Mouse (Mus musculus) G1E (cell line): ENCODE data around the gene Neurl1a. TPM values are rescaled to one million over a fixed set of nuclear protein-coding genes. Genes with fewer than 3 reads are reported as not detected.

ENCODE experiments used
- ATAC-seq: 2 replicates; pipeline ENCODE4 v1.8.0; 2016; ENCODE audit warnings: mild to moderate bottlenecking; ENCODE audit not compliant: insufficient number of reproducible peaks, poor library complexity, low FRiP score, severe bottlenecking; ENCODE audit errors: extremely low read depth
- DNase-seq: peaks from one replicate; pipeline ENCODE4 v3.0.0; 2012; ENCODE audit warnings: low spot score
- H3K27me3 ChIP-seq: 2 replicates; pipeline ENCODE4 v1.6.1; 2012; ENCODE audit warnings: mild to moderate bottlenecking, low read length, inconsistent platforms; ENCODE audit not compliant: insufficient read depth
- H3K36me3 ChIP-seq: replicated peaks from 2 replicates; pipeline ENCODE3; 2012; ENCODE audit warnings: mild to moderate bottlenecking, inconsistent platforms
- H3K4me1 ChIP-seq: 2 replicates; pipeline ENCODE4 v1.6.1; 2012; ENCODE audit warnings: low read depth, low read length, inconsistent platforms, mixed read lengths; ENCODE audit not compliant: insufficient read depth
- H3K4me3 ChIP-seq: 2 replicates; pipeline ENCODE4 v1.5.1; 2012; ENCODE audit warnings: low read depth, mild to moderate bottlenecking, inconsistent platforms, low read length, moderate library complexity, mixed read lengths
- H3K9me3 ChIP-seq: replicated peaks from 2 replicates; pipeline ENCODE4 v1.6.1; 2012; ENCODE audit warnings: inconsistent platforms
- CTCF ChIP-seq: IDR thresholded peaks from 2 replicates; pipeline ENCODE4 v1.5.1; 2012; ENCODE audit warnings: low read depth, low read length, inconsistent platforms, mixed read lengths
- GATA1 ChIP-seq: IDR thresholded peaks from 2 replicates; pipeline ENCODE4 v1.6.1; 2012; ENCODE audit warnings: borderline replicate concordance, low read length, inconsistent platforms, mixed read lengths
- GATA2 ChIP-seq: IDR thresholded peaks from 2 replicates; pipeline ENCODE4 v1.6.1; 2012; ENCODE audit warnings: low read depth, low read length, inconsistent platforms, borderline replicate concordance
- POLR2AphosphoS5 ChIP-seq: IDR thresholded peaks from 2 replicates; pipeline ENCODE4 v1.6.1; 2012; ENCODE audit warnings: low read depth, low read length, inconsistent platforms; ENCODE audit not compliant: insufficient replicate concordance
- TAL1 ChIP-seq: conservative IDR thresholded peaks from 2 replicates; pipeline ENCODE4 v1.6.1; 2012; ENCODE audit warnings: low read depth, low read length, inconsistent platforms, mixed read lengths
- polyA plus RNA-seq: library from polyadenylated mRNA; stranded (reverse); fragments of >175 nt; gene quantifications from 2 replicates; pipeline ENCODE4 v1.2.3, GENCODE M21; 2012
- total RNA-seq, 2 experiments: library from RNA; stranded (forward) in 1 of 2; stranded (reverse) in 1 of 2; fragments of 200-1000 nt in 1 of 2; fragments of >200 nt in 1 of 2; fragmentation: Nextera tagmentation in 1 of 2; gene quantifications; 2 replicates each; pipeline ENCODE4 v1.2.3; 2014 to 2017

Gene Neurl1a
- total and polyA plus RNA-seq, 3 experiments: 0.05 TPM; not detected in 2

DNA sequence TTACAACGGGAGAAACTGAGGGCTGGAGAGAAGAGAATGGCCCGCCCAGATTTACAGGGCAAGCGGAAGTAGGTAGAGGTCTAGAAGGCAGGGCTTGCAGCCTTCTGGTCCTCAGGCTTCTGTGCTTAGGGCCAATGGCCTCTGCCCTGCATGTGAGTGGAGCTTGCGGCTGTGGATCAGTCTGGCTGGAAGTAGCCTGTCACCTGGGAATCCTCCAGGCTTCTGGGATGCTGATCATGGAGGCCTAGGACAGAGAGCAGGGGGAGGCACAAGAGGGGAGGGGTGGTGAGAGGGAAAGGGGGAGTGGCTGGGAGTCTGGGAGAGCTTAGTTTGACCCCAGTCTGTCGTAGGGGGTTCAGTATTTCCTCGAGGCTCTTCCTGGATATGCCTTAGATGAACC lies 23.8 kb downstream of the Neurl1a start:
- no peaks in the 10 kb centered on the region for H3K36me3 ChIP-seq
- ATAC-seq (no peak), DNase-seq (no peak)
- H3K9me3 ChIP-seq: no peaks in the 10 kb centered on the region
- H3K4me3 ChIP-seq: no peak overlapping the region
- peaks cover 6% of the 10 kb centered on the region; the same call in 1 of the 2 replicates for H3K27me3 ChIP-seq
- TF ChIP-seq POLR2AphosphoS5 (no peak), CTCF (no peak), TAL1 (no peak), GATA2 (no peak), GATA1 (no peak)
- H3K4me1 ChIP-seq: 0 out of 2 replicates have a peak, but pooled peaks cover under 1% of the 10 kb centered on the region

GRCm38 (mm10) chr19:47203042-47203441 lies 24.4 kb downstream of the Neurl1a start:
- no peaks in the 10 kb centered on the region for H3K9me3 ChIP-seq
- H3K4me3 ChIP-seq: no peak overlapping the region
- peaks cover 6% of the 10 kb centered on the region; the same call in 1 of the 2 replicates for H3K27me3 ChIP-seq
- no peak for ATAC-seq
- no peaks in the 10 kb centered on the region for H3K4me1 ChIP-seq
- TF ChIP-seq CTCF (no peak), GATA1 (no peak), TAL1 (no peak), GATA2 (no peak), POLR2AphosphoS5 (no peak)
- DNase-seq: no peak
- no peaks in the 10 kb centered on the region for H3K36me3 ChIP-seq

DNA sequence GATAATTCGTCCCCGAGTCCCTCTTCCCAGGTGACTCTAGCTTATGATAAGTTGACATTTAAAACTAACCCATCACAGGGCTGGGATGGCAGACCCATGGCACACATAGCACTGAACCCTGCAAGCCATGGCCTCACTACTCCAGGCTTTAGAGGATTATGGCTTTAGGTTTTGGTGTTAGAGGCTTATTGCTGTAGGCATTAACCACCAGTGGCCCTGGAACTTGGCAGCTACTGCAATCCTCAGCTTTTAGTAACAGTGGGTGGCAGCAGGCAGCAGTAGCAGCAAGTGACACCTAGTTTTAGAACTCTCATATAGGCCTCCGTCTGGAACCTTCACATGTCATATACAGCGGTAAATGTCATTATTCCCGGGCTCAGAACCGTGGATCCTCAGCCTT lies 26.0 kb downstream of the Neurl1a start:
- no peaks in the 10 kb centered on the region for H3K9me3 ChIP-seq
- ATAC-seq (no peak), DNase-seq (no peak)
- no peaks in the 10 kb centered on the region for H3K36me3 ChIP-seq
- no peaks in the 10 kb centered on the region for H3K4me1 ChIP-seq
- no peak overlapping the region for H3K4me3 ChIP-seq
- no peak for TF ChIP-seq POLR2AphosphoS5
- no peak for TF ChIP-seq TAL1
- no peak for TF ChIP-seq CTCF
- no peak for TF ChIP-seq GATA1
- no peak for TF ChIP-seq GATA2
- no peaks in the 10 kb centered on the region for H3K27me3 ChIP-seq

DNA sequence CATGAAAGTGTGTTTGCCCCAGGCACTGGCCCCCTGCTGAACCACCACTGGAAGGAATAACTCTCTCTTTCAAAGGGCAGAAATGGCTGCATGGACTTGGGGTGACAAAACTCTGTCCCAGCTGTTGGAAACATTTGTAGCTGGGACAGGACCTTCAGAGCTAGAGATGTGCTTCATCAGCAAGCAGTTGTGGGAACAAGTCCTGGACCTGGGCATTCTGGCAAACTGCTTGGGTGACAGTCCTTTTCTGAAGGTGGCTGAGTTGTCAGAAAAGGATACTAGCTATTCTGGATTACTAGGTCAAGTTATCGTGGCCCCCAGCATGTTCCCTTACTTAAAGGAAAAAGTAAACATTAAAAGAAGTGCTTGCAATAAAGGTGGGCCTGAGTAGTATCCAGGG lies 27.5 kb downstream of the Neurl1a start:
- DNase-seq (no peak), ATAC-seq (no peak)
- Histone ChIP-seq H3K36me3 (no peaks in the 10 kb centered on the region), H3K4me1 (no peaks in the 10 kb centered on the region), H3K4me3 (no peak overlapping the region), H3K9me3 (no peaks in the 10 kb centered on the region), H3K27me3 (no peaks in the 10 kb centered on the region)
- TF ChIP-seq TAL1 (no peak), POLR2AphosphoS5 (no peak), GATA2 (no peak), CTCF (no peak), GATA1 (no peak)

GRCm38 (mm10) chr19:47210432-47210831 lies 31.8 kb downstream of the Neurl1a start:
- H3K27me3 ChIP-seq: no peaks in the 10 kb centered on the region
- no peak overlapping the region for H3K4me3 ChIP-seq
- H3K9me3 ChIP-seq: no peaks in the 10 kb centered on the region
- no peaks in the 10 kb centered on the region for H3K36me3 ChIP-seq
- TF ChIP-seq GATA2 (no peak), CTCF (no peak), POLR2AphosphoS5 (no peak), GATA1 (no peak), TAL1 (no peak)
- ATAC-seq: no peak
- DNase-seq: no peak
- H3K4me1 ChIP-seq: no peaks in the 10 kb centered on the region

GRCm38 (mm10) chr19:47211609-47212312 lies 33.1 kb downstream of the Neurl1a start:
- TF ChIP-seq GATA1 (no peak), GATA2 (no peak), POLR2AphosphoS5 (no peak), TAL1 (no peak)
- H3K9me3 ChIP-seq: no peaks in the 10 kb centered on the region
- H3K36me3 ChIP-seq: no peaks in the 10 kb centered on the region
- ATAC-seq (no peak), DNase-seq (no peak)
- no peaks in the 10 kb centered on the region for H3K27me3 ChIP-seq
- no peak overlapping the region for H3K4me3 ChIP-seq
- H3K4me1 ChIP-seq: no peaks in the 10 kb centered on the region
